Mouse (Mus musculus): ENCODE measurements around the gene Ccl22. TPM values are rescaled to one million over a fixed set of nuclear protein-coding genes. Genes with fewer than 3 reads are reported as not detected.

The Ccl22 gene
- polyA plus RNA-seq (2014; fragmentation: Nextera tagmentation; extraction: Ambion mirVana), result not detected in 2 replicates

DNA sequence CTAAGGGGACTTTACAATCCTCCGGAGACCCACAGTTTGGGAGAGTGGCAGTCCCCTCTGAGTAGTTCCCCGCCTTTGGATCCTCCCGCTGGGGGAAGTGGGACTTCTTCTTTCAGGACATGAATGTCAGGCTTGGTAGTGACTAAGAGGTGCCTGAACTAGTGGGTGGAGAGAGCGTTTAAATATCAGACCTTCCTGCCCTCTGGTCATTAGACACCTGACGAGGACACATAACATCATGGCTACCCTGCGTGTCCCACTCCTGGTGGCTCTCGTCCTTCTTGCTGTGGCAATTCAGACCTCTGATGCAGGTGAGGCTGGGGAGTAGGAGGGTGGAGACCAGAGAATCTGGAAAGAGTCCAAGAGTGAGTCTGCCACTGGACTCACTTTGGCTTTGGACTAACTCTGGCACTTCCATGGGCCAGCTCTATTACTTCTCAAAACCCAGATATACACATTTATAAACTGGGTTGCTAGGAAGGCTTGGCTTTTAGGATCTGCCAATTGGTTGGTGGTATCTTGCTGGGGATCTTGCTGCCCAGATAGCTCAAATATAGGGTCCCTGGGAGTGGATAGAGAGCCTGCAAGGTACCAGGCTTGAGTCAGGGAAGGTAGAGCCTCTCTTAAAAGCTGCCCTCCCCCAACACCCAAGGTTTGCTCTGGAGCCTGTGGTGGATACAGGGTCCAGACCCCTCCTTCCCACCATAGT is at the start of gene Ccl22:
Ccl22 (plus strand) TSS at position 115 of the 709 bp plus-strand sequence.
- ATAC-seq (ENCODE audit: low read depth), result no peak
- 89% methylated on average over 7 of the region's 7 CpGs for WGBS
- Histone ChIP-seq H3K27ac (ENCODE audit: low read depth, low read length) (no peak within 1 kb of the TSS), H3K27me3 (ENCODE audit: control insufficient read depth, insufficient read depth, low read length) (no peaks in the 10 kb centered on the region), H3K4me3 (ENCODE audit: low read depth, low read length) (no peak within 1 kb of the TSS), H3K36me3 (ENCODE audit: control insufficient read depth, insufficient read depth, low read length) (no peaks in the 10 kb centered on the region), H3K9ac (replicated peaks; ENCODE audit: low read depth, low read length) (no peak within 1 kb of the TSS), H3K4me1 (ENCODE audit: control insufficient read depth, insufficient read depth, low read length) (no peaks in the 10 kb centered on the region), H3K9me3 (ENCODE audit: control insufficient read depth, low read length) (no peaks in the 10 kb centered on the region), H3K4me2 (ENCODE audit: low read depth, low read length) (no peak within 1 kb of the TSS)

GRCm38 (mm10) chr8:94695994-94696384 is 49.4 kb upstream of the Ccl22 start, which contains the start of gene Pllp:
Gene Pllp, minus strand, starts transcription at chr8:94696278.
- WGBS, result under 1% methylated on average over 41 of the region's 41 CpGs
- peak within 1 kb of the TSS; percentile 62 for H3K4me2 ChIP-seq (ENCODE audit: low read depth, low read length)
- H3K4me3 ChIP-seq (ENCODE audit: low read depth, low read length), result peak within 1 kb of the TSS; percentile 38
- peaks cover 12% of the 10 kb centered on the region for H3K4me1 ChIP-seq (ENCODE audit: control insufficient read depth, insufficient read depth, low read length)
- ATAC-seq (ENCODE audit: low read depth), result peak; percentile 71
- H3K27me3 ChIP-seq (ENCODE audit: control insufficient read depth, insufficient read depth, low read length), result peaks cover 29% of the 10 kb centered on the region
- H3K27ac ChIP-seq (ENCODE audit: low read depth, low read length), result no peak within 1 kb of the TSS
- H3K9me3 ChIP-seq (ENCODE audit: control insufficient read depth, low read length), result no peaks in the 10 kb centered on the region
- peak within 1 kb of the TSS; percentile 28 for H3K9ac ChIP-seq (replicated peaks; ENCODE audit: low read depth, low read length)
- no peaks in the 10 kb centered on the region for H3K36me3 ChIP-seq (ENCODE audit: control insufficient read depth, insufficient read depth, low read length)

DNA sequence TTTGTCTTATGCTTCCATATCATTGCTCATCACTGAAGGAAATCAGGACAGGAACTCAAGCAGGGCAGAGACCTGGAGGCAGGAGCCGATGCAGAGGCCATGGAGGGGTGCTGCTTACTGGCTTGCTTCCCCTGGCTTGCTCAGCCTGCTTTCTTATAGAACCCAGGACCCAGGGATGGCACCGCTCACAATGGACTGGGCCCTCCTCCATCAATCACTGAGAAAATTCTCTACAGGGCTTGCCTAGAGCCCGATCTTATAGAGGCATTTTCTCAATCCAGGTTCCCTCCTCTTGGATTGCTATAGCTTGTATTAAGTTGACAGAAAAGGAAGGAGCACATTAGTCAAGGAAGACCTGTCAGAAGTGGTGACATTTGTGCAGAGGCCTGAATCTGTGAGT is 48.8 kb upstream of the Ccl22 start:
- peaks cover 12% of the 10 kb centered on the region for H3K4me1 ChIP-seq (ENCODE audit: control insufficient read depth, insufficient read depth, low read length)
- H3K4me2 ChIP-seq (ENCODE audit: low read depth, low read length), result peak overlapping the region; percentile 62; the same call in 1 of the 2 replicates
- WGBS, result 45% methylated on average over 3 of the region's 3 CpGs
- no peaks in the 10 kb centered on the region for H3K36me3 ChIP-seq (ENCODE audit: control insufficient read depth, insufficient read depth, low read length)
- H3K27ac ChIP-seq (ENCODE audit: low read depth, low read length), result no peak overlapping the region
- H3K9ac ChIP-seq (replicated peaks; ENCODE audit: low read depth, low read length), result no peak overlapping the region
- H3K4me3 ChIP-seq (ENCODE audit: low read depth, low read length), result no peak overlapping the region
- no peak for ATAC-seq (ENCODE audit: low read depth)
- no peaks in the 10 kb centered on the region for H3K9me3 ChIP-seq (ENCODE audit: control insufficient read depth, low read length)
- H3K27me3 ChIP-seq (ENCODE audit: control insufficient read depth, insufficient read depth, low read length), result peaks cover 29% of the 10 kb centered on the region

GRCm38 (mm10) chr8:94697956-94698355 is 47.4 kb upstream of the Ccl22 start:
- H3K9me3 ChIP-seq (ENCODE audit: control insufficient read depth, low read length), result no peaks in the 10 kb centered on the region
- H3K36me3 ChIP-seq (ENCODE audit: control insufficient read depth, insufficient read depth, low read length), result no peaks in the 10 kb centered on the region
- peaks cover 12% of the 10 kb centered on the region for H3K4me1 ChIP-seq (ENCODE audit: control insufficient read depth, insufficient read depth, low read length)
- H3K4me3 ChIP-seq (ENCODE audit: low read depth, low read length), result no peak overlapping the region
- H3K4me2 ChIP-seq (ENCODE audit: low read depth, low read length), result no peak overlapping the region
- H3K27me3 ChIP-seq (ENCODE audit: control insufficient read depth, insufficient read depth, low read length), result peaks cover 29% of the 10 kb centered on the region
- no peak for ATAC-seq (ENCODE audit: low read depth)
- no peak overlapping the region for H3K9ac ChIP-seq (replicated peaks; ENCODE audit: low read depth, low read length)
- H3K27ac ChIP-seq (ENCODE audit: low read depth, low read length), result no peak overlapping the region
- 76% methylated on average over 6 of the region's 6 CpGs for WGBS

- ATAC-seq (ENCODE audit: low read depth), result no peak
- H3K9ac ChIP-seq (replicated peaks; ENCODE audit: low read depth, low read length), result no peak overlapping the region
- peaks cover 26% of the 10 kb centered on the region for H3K27me3 ChIP-seq (ENCODE audit: control insufficient read depth, insufficient read depth, low read length)
- no peak overlapping the region for H3K4me2 ChIP-seq (ENCODE audit: low read depth, low read length)
- H3K4me3 ChIP-seq (ENCODE audit: low read depth, low read length), result no peak overlapping the region
- H3K27ac ChIP-seq (ENCODE audit: low read depth, low read length), result no peak overlapping the region
- 63% methylated on average over 16 of the region's 16 CpGs for WGBS
- no peaks in the 10 kb centered on the region for H3K36me3 ChIP-seq (ENCODE audit: control insufficient read depth, insufficient read depth, low read length)
- no peaks in the 10 kb centered on the region for H3K9me3 ChIP-seq (ENCODE audit: control insufficient read depth, low read length)
- peaks cover 12% of the 10 kb centered on the region for H3K4me1 ChIP-seq (ENCODE audit: control insufficient read depth, insufficient read depth, low read length)
Measured at GRCm38 (mm10) chr8:94699366-94699765, 46.0 kb upstream of the Ccl22 start.

DNA sequence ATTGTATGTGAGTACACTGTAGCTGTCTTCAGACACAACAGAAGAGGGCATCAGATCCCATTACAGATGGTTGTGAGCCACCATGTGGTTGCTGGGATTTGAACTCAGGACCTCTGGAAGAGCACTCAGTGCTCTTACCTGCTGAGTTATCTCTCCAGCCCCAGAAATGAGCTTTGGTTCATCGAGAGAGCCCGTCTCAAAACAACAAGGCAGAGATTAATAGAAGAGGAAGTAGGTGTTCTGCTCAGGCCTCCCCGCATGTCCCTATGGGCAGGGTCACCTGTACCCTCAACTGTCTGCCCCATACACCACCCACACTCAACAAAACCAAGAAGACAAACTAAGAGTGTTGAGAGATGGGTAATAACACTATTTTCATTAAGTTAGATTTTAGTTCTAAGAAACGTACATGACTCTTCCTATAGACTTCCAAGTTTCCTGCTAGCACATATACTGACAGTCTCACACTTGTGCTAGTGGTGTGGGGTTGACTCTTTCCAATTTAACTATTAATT is 44.9 kb upstream of the Ccl22 start:
- Histone ChIP-seq H3K4me3 (ENCODE audit: low read depth, low read length) (no peak overlapping the region), H3K36me3 (ENCODE audit: control insufficient read depth, insufficient read depth, low read length) (no peaks in the 10 kb centered on the region), H3K4me1 (ENCODE audit: control insufficient read depth, insufficient read depth, low read length) (peaks cover 7% of the 10 kb centered on the region), H3K9me3 (ENCODE audit: control insufficient read depth, low read length) (no peaks in the 10 kb centered on the region), H3K9ac (replicated peaks; ENCODE audit: low read depth, low read length) (no peak overlapping the region), H3K27ac (ENCODE audit: low read depth, low read length) (no peak overlapping the region), H3K27me3 (ENCODE audit: control insufficient read depth, insufficient read depth, low read length) (peaks cover 17% of the 10 kb centered on the region), H3K4me2 (ENCODE audit: low read depth, low read length) (no peak overlapping the region)
- no peak for ATAC-seq (ENCODE audit: low read depth)
- WGBS, result 86% methylated on average over 4 of the region's 4 CpGs

DNA sequence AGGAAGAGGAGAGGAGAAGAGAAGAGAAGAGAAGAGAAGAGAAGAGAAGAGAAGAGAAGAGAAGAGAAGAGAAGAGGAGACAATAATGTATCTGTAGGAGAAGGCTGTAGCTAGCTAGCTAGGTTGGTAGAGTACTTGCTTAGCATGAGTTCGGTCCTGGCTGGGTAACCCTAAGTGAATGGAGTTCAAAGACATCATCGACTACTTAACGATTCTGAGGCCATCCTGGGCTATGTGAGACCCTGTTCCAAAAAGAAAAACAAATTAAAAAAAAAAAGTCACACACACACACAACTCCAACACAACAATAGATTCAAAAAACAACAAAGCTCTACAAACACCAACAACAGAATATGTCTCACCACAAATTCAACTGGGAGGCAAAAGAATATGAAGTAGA is 43.2 kb upstream of the Ccl22 start:
- H3K9ac ChIP-seq (replicated peaks; ENCODE audit: low read depth, low read length), result no peak overlapping the region
- no peak for ATAC-seq (ENCODE audit: low read depth)
- peaks cover 3% of the 10 kb centered on the region; the same call in 1 of the 2 replicates for H3K27me3 ChIP-seq (ENCODE audit: control insufficient read depth, insufficient read depth, low read length)
- no peaks in the 10 kb centered on the region for H3K4me1 ChIP-seq (ENCODE audit: control insufficient read depth, insufficient read depth, low read length)
- no peaks in the 10 kb centered on the region for H3K36me3 ChIP-seq (ENCODE audit: control insufficient read depth, insufficient read depth, low read length)
- no peak overlapping the region for H3K4me3 ChIP-seq (ENCODE audit: low read depth, low read length)
- no peak overlapping the region for H3K27ac ChIP-seq (ENCODE audit: low read depth, low read length)
- no peaks in the 10 kb centered on the region for H3K9me3 ChIP-seq (ENCODE audit: control insufficient read depth, low read length)
- no peak overlapping the region; the same call in 1 of the 2 replicates for H3K4me2 ChIP-seq (ENCODE audit: low read depth, low read length)
- 66% methylated on average over 3 of the region's 3 CpGs for WGBS

- H3K36me3 ChIP-seq (ENCODE audit: control insufficient read depth, insufficient read depth, low read length), result no peaks in the 10 kb centered on the region
- peak overlapping the region; percentile 44 for H3K27ac ChIP-seq (ENCODE audit: low read depth, low read length)
- WGBS, result under 1% methylated on average over 35 of the region's 35 CpGs
- peak; percentile 85 for ATAC-seq (ENCODE audit: low read depth)
- H3K4me2 ChIP-seq (ENCODE audit: low read depth, low read length), result peak overlapping the region; percentile 49
- no peaks in the 10 kb centered on the region for H3K27me3 ChIP-seq (ENCODE audit: control insufficient read depth, insufficient read depth, low read length)
- peak overlapping the region; percentile 41 for H3K4me3 ChIP-seq (ENCODE audit: low read depth, low read length)
- H3K9me3 ChIP-seq (ENCODE audit: control insufficient read depth, low read length), result no peaks in the 10 kb centered on the region
- no peaks in the 10 kb centered on the region for H3K4me1 ChIP-seq (ENCODE audit: control insufficient read depth, insufficient read depth, low read length)
- H3K9ac ChIP-seq (replicated peaks; ENCODE audit: low read depth, low read length), result peak overlapping the region; percentile 37
Measured at GRCm38 (mm10) chr8:94702844-94703813, 42.3 kb upstream of the Ccl22 start.

Data from neural tube, embryonic 14.5 days (tissue).